Mouse (Mus musculus): Measurements from ENCODE around the gene Trim27.

DNA sequence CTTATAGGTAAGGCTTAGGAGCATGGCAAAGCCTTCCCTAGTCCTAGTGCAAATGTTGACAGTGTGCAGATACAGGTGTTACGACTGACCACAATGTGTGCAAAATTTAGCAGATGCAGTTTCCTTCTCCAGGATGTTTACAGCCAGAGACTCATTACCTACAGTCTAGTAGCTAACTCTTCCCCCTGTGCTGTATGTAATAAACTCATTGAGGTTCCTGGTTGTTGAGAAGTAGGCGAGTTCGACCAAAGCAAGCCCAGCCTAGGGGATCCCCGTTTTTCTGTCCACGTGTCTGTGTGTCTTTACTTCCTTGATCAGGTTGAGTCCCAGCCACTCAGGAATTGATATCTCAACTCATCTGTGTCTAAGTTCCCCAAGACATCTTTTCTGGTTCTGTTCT lies 64.8 kb downstream of the Trim27 start:
- TF ChIP-seq CTCF (IDR thresholded peaks at IDR 0.05; ENCODE audit: extremely low read depth, insufficient read depth, insufficient read length, insufficient replicate concordance): no peak
- no peak for TF ChIP-seq POLR2A (IDR thresholded peaks at IDR 0.05; ENCODE audit: low read depth, low read length)
